Mouse (Mus musculus): Measurements from ENCODE around the gene B4galt2. TPM values are rescaled to one million over a fixed set of nuclear protein-coding genes. Genes with fewer than 3 reads are reported as not detected.

B4galt2 gene
- total and polyA plus RNA-seq, 3 experiments = 0.08 to 0.19 TPM; not detected in 1

- Histone ChIP-seq H3K4me1 (ENCODE audit: control insufficient read depth in 1 of 2, insufficient read depth in 2 of 2, low read length in 2 of 2) (peaks cover 0 to 15% of the 10 kb centered on the region in 2 experiments; a peak in 3 of 4 replicates), H3K36me3 (ENCODE audit: control insufficient read depth in 1 of 2, insufficient read depth in 2 of 2, low read length in 2 of 2) (peaks cover 0 to 3% of the 10 kb centered on the region in 2 experiments; a peak in 3 of 4 replicates), H3K79me2 (ENCODE audit: control insufficient read depth, insufficient read depth, low read length, poor library complexity) (peaks cover 25% of the 10 kb centered on the region), H3K27me3 (ENCODE audit: control insufficient read depth in 1 of 2, insufficient read depth in 2 of 2, low read length in 2 of 2) (no peaks in the 10 kb centered on the region), H3K9ac (ENCODE audit: control insufficient read depth, low read depth, low read length, poor library complexity, severe bottlenecking) (no peak overlapping the region), H3K27ac (ENCODE audit: control insufficient read depth, low read depth, low read length) (no peak overlapping the region), H3K9me3 (replicated peaks; ENCODE audit: insufficient read depth, low read length) (no peaks in the 10 kb centered on the region), H3K4me3 (ENCODE audit: control insufficient read depth in 1 of 2, insufficient read depth in 1 of 2, low read depth in 2 of 2, low read length in 2 of 2) (no peak overlapping the region)
- TF ChIP-seq POLR2AphosphoS2 (IDR thresholded peaks at IDR 0.05; ENCODE audit: low read length) (no peak), ELF1 (IDR thresholded peaks at IDR 0.05; ENCODE audit: low read depth, low read length) (no peak), JUND (IDR thresholded peaks at IDR 0.05; ENCODE audit: low read depth, low read length) (no peak), EP300 (IDR thresholded peaks at IDR 0.05; ENCODE audit: low read depth in 1 of 2, low read length in 2 of 2) (no peak), USF2 (IDR thresholded peaks at IDR 0.05; ENCODE audit: borderline replicate concordance in 1 of 2, insufficient read depth in 1 of 2, low read depth in 1 of 2, low read length in 2 of 2) (no peak), UBTF (IDR thresholded peaks at IDR 0.05; ENCODE audit: borderline replicate concordance, insufficient read depth, low read depth, low read length) (no peak), RAD21 (IDR thresholded peaks at IDR 0.05; ENCODE audit: low read depth, low read length) (no peak), TCF12 (IDR thresholded peaks at IDR 0.05; ENCODE audit: low read depth, low read length) (no peak), MAZ (IDR thresholded peaks at IDR 0.05; ENCODE audit: low read depth, low read length) (no peak), NRF1 (IDR thresholded peaks at IDR 0.05; ENCODE audit: insufficient read depth, low read depth, low read length, poor library complexity, severe bottlenecking) (no peak), CHD2 (IDR thresholded peaks at IDR 0.05; ENCODE audit: low read length) (no peak), POLR2AphosphoS5 (IDR thresholded peaks at IDR 0.05; ENCODE audit: borderline replicate concordance, low read depth, low read length) (no peak), USF1 (IDR thresholded peaks at IDR 0.05; ENCODE audit: low read depth, low read length) (no peak), NELFE (IDR thresholded peaks at IDR 0.05; ENCODE audit: low read depth, low read length) (no peak), ZNF384 (IDR thresholded peaks at IDR 0.05; ENCODE audit: low read depth, low read length) (no peak), GABPA (IDR thresholded peaks at IDR 0.05; ENCODE audit: low read depth, low read length) (no peak), MYC (IDR thresholded peaks at IDR 0.05; ENCODE audit: low read depth, low read length) (no peak), MYB (IDR thresholded peaks at IDR 0.05; ENCODE audit: low read depth, low read length) (no peak)
- no peak for DNase-seq (ENCODE audit: low read depth, low spot score)
Observed at GRCm38 (mm10) chr4:117890031-117890430, 6.7 kb upstream of the B4galt2 start.

GRCm38 (mm10) chr4:117889471-117889870 lies 6.2 kb upstream of the B4galt2 start:
- no peaks in the 10 kb centered on the region for H3K9me3 ChIP-seq (replicated peaks; ENCODE audit: insufficient read depth, low read length)
- H3K9ac ChIP-seq (ENCODE audit: control insufficient read depth, low read depth, low read length, poor library complexity, severe bottlenecking) = no peak overlapping the region
- DNase-seq (ENCODE audit: low read depth, low spot score) = no peak
- peaks cover 25% of the 10 kb centered on the region for H3K79me2 ChIP-seq (ENCODE audit: control insufficient read depth, insufficient read depth, low read length, poor library complexity)
- H3K27me3 ChIP-seq (ENCODE audit: control insufficient read depth in 1 of 2, insufficient read depth in 2 of 2, low read length in 2 of 2) = no peaks in the 10 kb centered on the region
- H3K4me3 ChIP-seq (ENCODE audit: control insufficient read depth in 1 of 2, insufficient read depth in 1 of 2, low read depth in 2 of 2, low read length in 2 of 2) = no peak overlapping the region
- peaks cover 0 to 3% of the 10 kb centered on the region in 2 experiments; a peak in 3 of 4 replicates for H3K36me3 ChIP-seq (ENCODE audit: control insufficient read depth in 1 of 2, insufficient read depth in 2 of 2, low read length in 2 of 2)
- H3K27ac ChIP-seq (ENCODE audit: control insufficient read depth, low read depth, low read length) = no peak overlapping the region
- TF ChIP-seq UBTF (IDR thresholded peaks at IDR 0.05; ENCODE audit: borderline replicate concordance, insufficient read depth, low read depth, low read length) = no peak
- TF ChIP-seq HCFC1 (IDR thresholded peaks at IDR 0.05; ENCODE audit: low read depth, low read length) = no peak
- TF ChIP-seq CTCF (IDR thresholded peaks at IDR 0.05 in 2 of 3, conservative IDR thresholded peaks at IDR 0.05 in 1 of 3; ENCODE audit: control insufficient read depth in 1 of 3, insufficient read depth in 1 of 3, low read depth in 2 of 3, low read length in 3 of 3, poor library complexity in 1 of 3, severe bottlenecking in 1 of 3) = no peak
- TF ChIP-seq ETS1 (IDR thresholded peaks at IDR 0.05; ENCODE audit: low read depth, low read length) = no peak
- TF ChIP-seq TBP (IDR thresholded peaks at IDR 0.05; ENCODE audit: low read depth, low read length) = no peak
- peaks cover 0 to 15% of the 10 kb centered on the region in 2 experiments; a peak in 3 of 4 replicates for H3K4me1 ChIP-seq (ENCODE audit: control insufficient read depth in 1 of 2, insufficient read depth in 2 of 2, low read length in 2 of 2)
